Mouse (Mus musculus): ENCODE measurements around the gene 4930455H04Rik. TPM values are rescaled to one million over a fixed set of nuclear protein-coding genes. Genes with fewer than 3 reads are reported as not detected.

Gene 4930455H04Rik
- total RNA-seq, 2 experiments from 2014 or later: not detected

GRCm38 (mm10) chr3:117006636-117007035, 38.6 kb downstream of the 4930455H04Rik start:
- intact Hi-C loops (cut with DNase I): loop anchor here (1.0 to 5.0 kb wide), 3 partner anchors 21 to 99 kb away; no protein-coding TSS in a partner anchor
- DNase-seq (ENCODE audit: extremely low spot score in 1 of 2, low spot score in 2 of 2): no peak
- Histone ChIP-seq H3K4me3 (no peak overlapping the region), H3K27ac (peak overlapping the region; percentile 73)
- TF ChIP-seq CTCF (IDR thresholded peaks at IDR 0.05): no peak

- peak; percentile 41 to 47 for DNase-seq (ENCODE audit: extremely low spot score in 1 of 2, low spot score in 2 of 2)
- intact Hi-C loops (cut with DNase I): loop anchor here (1.0 to 5.0 kb wide), 3 partner anchors 22 to 100 kb away; no protein-coding TSS in a partner anchor
- Histone ChIP-seq H3K27ac (peak overlapping the region; percentile 73), H3K4me3 (no peak overlapping the region)
- TF ChIP-seq CTCF (IDR thresholded peaks at IDR 0.05): no peak
Measured at GRCm38 (mm10) chr3:117007340-117007739, 39.3 kb downstream of the 4930455H04Rik start.

DNA sequence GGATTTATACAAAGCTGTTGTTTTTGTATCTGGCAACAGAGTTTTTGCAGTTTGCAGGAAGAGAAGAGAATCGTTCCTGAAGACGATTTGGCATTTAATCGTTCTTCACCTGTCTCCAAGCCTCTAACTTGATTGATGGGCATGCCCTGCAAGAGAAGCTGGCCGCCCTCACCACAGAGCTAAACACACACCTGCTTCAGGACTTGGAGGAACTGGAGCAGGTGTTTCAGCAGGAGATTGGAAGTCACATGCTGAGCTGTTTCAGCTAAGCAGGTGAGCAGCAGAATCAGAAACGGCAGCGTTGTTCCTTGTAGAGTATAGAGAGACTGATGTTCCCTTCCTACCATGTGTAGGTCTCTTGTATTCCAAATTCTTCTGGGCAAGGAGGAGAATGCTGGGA, 42.1 kb downstream of the 4930455H04Rik start:
- Histone ChIP-seq H3K4me3 (no peak overlapping the region), H3K27ac (no peak overlapping the region)
- intact Hi-C loops (cut with DNase I): no loop called here
- TF ChIP-seq CTCF (IDR thresholded peaks at IDR 0.05): no peak
- no peak for DNase-seq (ENCODE audit: extremely low spot score in 1 of 2, low spot score in 2 of 2)

DNA sequence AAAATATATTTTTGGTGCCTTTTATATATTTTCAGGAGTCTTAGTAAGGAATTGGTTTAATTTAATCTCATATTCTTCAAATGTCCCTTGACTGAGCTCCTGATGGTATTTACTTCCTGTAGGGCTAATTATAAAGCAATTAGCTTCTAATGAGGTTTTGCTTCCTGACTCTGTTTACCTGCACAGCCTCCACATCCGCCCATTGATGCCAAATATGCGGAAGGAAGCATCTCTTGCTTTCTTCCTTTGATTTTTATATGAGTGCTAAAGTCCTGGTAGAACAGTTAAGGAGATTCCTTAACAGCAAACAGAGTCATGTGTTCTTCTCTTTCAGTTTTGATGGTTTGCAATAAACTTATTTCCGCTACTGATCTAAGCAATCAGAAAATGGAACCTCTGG, 52.3 kb downstream of the 4930455H04Rik start:
- Histone ChIP-seq H3K4me3 (no peak overlapping the region), H3K27ac (no peak overlapping the region)
- DNase-seq (ENCODE audit: extremely low spot score in 1 of 2, low spot score in 2 of 2): no peak
- intact Hi-C loops (cut with DNase I): no loop called here
- no peak for TF ChIP-seq CTCF (IDR thresholded peaks at IDR 0.05)

GRCm38 (mm10) chr3:117021907-117022306, 53.8 kb downstream of the 4930455H04Rik start:
- no peak for TF ChIP-seq CTCF (IDR thresholded peaks at IDR 0.05)
- intact Hi-C loops (cut with DNase I): no loop called here
- DNase-seq (ENCODE audit: extremely low spot score in 1 of 2, low spot score in 2 of 2): no peak
- Histone ChIP-seq H3K4me3 (no peak overlapping the region), H3K27ac (no peak overlapping the region)

GRCm38 (mm10) chr3:117024111-117024510, 56.0 kb downstream of the 4930455H04Rik start:
- Histone ChIP-seq H3K4me3 (no peak overlapping the region), H3K27ac (no peak overlapping the region)
- no peak for TF ChIP-seq CTCF (IDR thresholded peaks at IDR 0.05)
- intact Hi-C loops (cut with DNase I): no loop called here
- no peak for DNase-seq (ENCODE audit: extremely low spot score in 1 of 2, low spot score in 2 of 2)

- intact Hi-C loops (cut with DNase I): no loop called here
- DNase-seq (ENCODE audit: extremely low spot score in 1 of 2, low spot score in 2 of 2): no peak
- H3K27ac ChIP-seq: no peak overlapping the region
- TF ChIP-seq CTCF (IDR thresholded peaks at IDR 0.05): no peak
- no peak overlapping the region for H3K4me3 ChIP-seq
Measured at GRCm38 (mm10) chr3:117024557-117024956, 56.5 kb downstream of the 4930455H04Rik start.

- Histone ChIP-seq H3K4me3 (no peak overlapping the region), H3K27ac (no peak overlapping the region)
- no peak for TF ChIP-seq CTCF (IDR thresholded peaks at IDR 0.05)
- no peak for DNase-seq (ENCODE audit: extremely low spot score in 1 of 2, low spot score in 2 of 2)
- intact Hi-C loops (cut with DNase I): no loop called here
Measured at GRCm38 (mm10) chr3:117025421-117025820, 57.4 kb downstream of the 4930455H04Rik start.

Other genes with a start within 250 kb of the 4930455H04Rik start
- 10 to 100 TPM; 25.3 to 25.8 TPM for gene Agl, start 160.1 kb upstream of the 4930455H04Rik start, total RNA-seq (2021)
- 1 to 10 TPM in 1 of 2 experiments, under 1 TPM in 1; 0.57 to 1.1 TPM for gene Frrs1, start 108.8 kb upstream of the 4930455H04Rik start, total RNA-seq (2021)
- 10 to 100 TPM; 21.6 to 23.6 TPM for gene Palmd, start 720 bp downstream of the 4930455H04Rik start, total RNA-seq (2021)

All from left cerebral cortex, adult 2 months (tissue).